Mouse (Mus musculus) embryonic facial prominence, embryonic 14.5 days (tissue): ENCODE results near the gene Tjp3. TPM values are rescaled to one million over a fixed set of nuclear protein-coding genes. Genes with fewer than 3 reads are reported as not detected.

Source experiments
- ATAC-seq: fragments of 200-750 bp; cut with Nextera tagmentation; 2 replicates; pipeline ENCODE4 v1.8.0; 2017; ENCODE audit warnings: low read depth, moderate number of reproducible peaks, moderate TSS enrichment
- DNase-seq: peaks from one replicate; pipeline ENCODE4 v3.0.0-alpha.2; 2015; ENCODE audit warnings: low spot score
- H3K27ac ChIP-seq: fragments of 300-500 bp; sonication (generic); replicated peaks from 2 replicates; pipeline ENCODE4 v1.5.1; 2014; ENCODE audit warnings: low read depth, mild to moderate bottlenecking, low read length, moderate library complexity
- H3K27me3 ChIP-seq: fragments of 300-500 bp; sonication (generic); replicated peaks from 2 replicates; pipeline ENCODE4 v1.6.1; 2014; ENCODE audit warnings: low read length; ENCODE audit not compliant: control insufficient read depth, insufficient read depth
- H3K36me3 ChIP-seq: fragments of 300-500 bp; sonication (generic); 2 replicates; pipeline ENCODE4 v1.6.1; 2014; ENCODE audit warnings: low read length, mixed read lengths; ENCODE audit not compliant: control insufficient read depth, insufficient read depth
- H3K4me1 ChIP-seq: fragments of 300-500 bp; sonication (generic); 2 replicates; pipeline ENCODE4 v1.6.1; 2014; ENCODE audit warnings: antibody characterized with exemption, low read length; ENCODE audit not compliant: control insufficient read depth, insufficient read depth
- H3K4me2 ChIP-seq: fragments of 300-500 bp; sonication (generic); 2 replicates; pipeline ENCODE4 v1.6.1; 2014; ENCODE audit warnings: low read depth, mild to moderate bottlenecking, low read length, moderate library complexity, mixed read lengths
- H3K4me3 ChIP-seq: fragments of 300-500 bp; sonication (generic); 2 replicates; pipeline ENCODE4 v1.5.1; 2014; ENCODE audit warnings: low read depth, mild to moderate bottlenecking, low read length
- H3K9ac ChIP-seq: fragments of 300-500 bp; sonication (generic); 2 replicates; pipeline ENCODE4 v1.6.1; 2014; ENCODE audit warnings: low read depth, mild to moderate bottlenecking, low read length, moderate library complexity, mixed read lengths
- H3K9me3 ChIP-seq: fragments of 300-500 bp; sonication (generic); 2 replicates; pipeline ENCODE4 v1.6.1; 2016; ENCODE audit warnings: low read length; ENCODE audit not compliant: control insufficient read depth
- WGBS: fragments of 180-500 bp; shearing (Covaris S2); extraction: QIAGEN DNeasy Blood & Tissue Kit; methylation state at CpG from one replicate; pipeline ENCODE4 v1.1.7; 2014; 5-methylcytosine and 5-hydroxymethylcytosine counted together
- polyA plus RNA-seq: library from polyadenylated mRNA; unstranded; fragments of >200 nt; fragmentation: Nextera tagmentation; extraction: Ambion mirVana; gene quantifications from 2 replicates; pipeline ENCODE4 v1.2.1, GENCODE M21; 2014

The Tjp3 gene
- polyA plus RNA-seq, 1 experiment from 2014 or later = 9.9 TPM

GRCm38 (mm10) chr10:81298369-81299100 lies 7.2 kb upstream of the Tjp3 start:
- Histone ChIP-seq H3K4me3 (no peak overlapping the region), H3K36me3 (0 out of 2 replicates have a peak, but pooled peaks cover 10% of the 10 kb centered on the region), H3K4me2 (no peak overlapping the region), H3K9me3 (no peaks in the 10 kb centered on the region), H3K4me1 (peaks cover 18% of the 10 kb centered on the region), H3K27me3 (no peaks in the 10 kb centered on the region), H3K27ac (no peak overlapping the region), H3K9ac (no peak overlapping the region)
- ATAC-seq (no peak), DNase-seq (no peak)
- WGBS = 89% methylated on average over 17 of the region's 17 CpGs

GRCm38 (mm10) chr10:81297845-81298244 lies 6.5 kb upstream of the Tjp3 start:
- DNase-seq (no peak), ATAC-seq (no peak)
- Histone ChIP-seq H3K27me3 (no peaks in the 10 kb centered on the region), H3K4me1 (peaks cover 15% of the 10 kb centered on the region), H3K27ac (0 out of 2 replicates have a peak overlapping the region, but pooled peaks have one; percentile 10), H3K4me3 (no peak overlapping the region), H3K9me3 (no peaks in the 10 kb centered on the region), H3K9ac (peak overlapping the region; percentile 30; the same call in 1 of the 2 replicates), H3K36me3 (0 out of 2 replicates have a peak, but pooled peaks cover 10% of the 10 kb centered on the region), H3K4me2 (no peak overlapping the region)
- 51% methylated on average over 10 of the region's 10 CpGs for WGBS

GRCm38 (mm10) chr10:81297246-81297645 lies 5.9 kb upstream of the Tjp3 start:
- Histone ChIP-seq H3K9me3 (no peaks in the 10 kb centered on the region), H3K27ac (no peak overlapping the region), H3K36me3 (0 out of 2 replicates have a peak, but pooled peaks cover 10% of the 10 kb centered on the region), H3K4me1 (peaks cover 12% of the 10 kb centered on the region), H3K4me3 (no peak overlapping the region), H3K27me3 (no peaks in the 10 kb centered on the region), H3K9ac (peak overlapping the region; percentile 30; the same call in 1 of the 2 replicates), H3K4me2 (no peak overlapping the region)
- ATAC-seq (no peak), DNase-seq (no peak)
- 67% methylated on average over 6 of the region's 6 CpGs for WGBS

GRCm38 (mm10) chr10:81295185-81295584 lies 3.8 kb upstream of the Tjp3 start:
- Histone ChIP-seq H3K36me3 (0 out of 2 replicates have a peak, but pooled peaks cover 10% of the 10 kb centered on the region), H3K4me3 (no peak overlapping the region), H3K4me2 (no peak overlapping the region), H3K4me1 (peaks cover 12% of the 10 kb centered on the region), H3K27me3 (peaks cover 16% of the 10 kb centered on the region), H3K27ac (no peak overlapping the region), H3K9ac (peak overlapping the region; percentile 87), H3K9me3 (no peaks in the 10 kb centered on the region)
- 90% methylated on average over 5 of the region's 6 CpGs for WGBS
- ATAC-seq (no peak), DNase-seq (no peak)

DNA sequence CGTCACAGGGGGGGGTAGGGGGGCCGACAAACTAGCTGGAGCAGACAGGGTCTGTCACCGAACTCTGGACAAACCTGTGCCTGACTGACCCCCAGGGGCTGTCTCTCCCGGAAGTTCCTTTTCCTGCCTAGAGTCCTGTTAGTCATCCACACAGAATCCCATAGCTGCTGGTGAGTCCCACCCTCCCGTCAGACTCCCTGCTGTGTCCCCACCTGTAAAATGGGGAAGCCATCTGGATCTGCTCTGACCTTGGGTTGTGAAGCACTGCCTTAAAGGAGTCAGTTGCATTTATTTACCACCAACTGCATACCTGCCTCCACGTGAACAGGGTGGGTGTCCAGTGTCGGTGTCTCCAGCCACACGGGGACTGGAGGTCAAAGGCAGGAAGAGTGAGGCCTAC lies 3.1 kb upstream of the Tjp3 start:
- 41% methylated on average over 8 of the region's 8 CpGs for WGBS
- H3K36me3 ChIP-seq = 0 out of 2 replicates have a peak, but pooled peaks cover 10% of the 10 kb centered on the region
- peak overlapping the region; percentile 99 for H3K4me2 ChIP-seq
- no peaks in the 10 kb centered on the region for H3K9me3 ChIP-seq
- no peak overlapping the region for H3K27ac ChIP-seq
- ATAC-seq = no peak
- H3K4me1 ChIP-seq = peaks cover 12% of the 10 kb centered on the region
- peak overlapping the region; percentile 78 for H3K4me3 ChIP-seq
- peak overlapping the region; percentile 87 for H3K9ac ChIP-seq
- H3K27me3 ChIP-seq = peaks cover 24% of the 10 kb centered on the region
- no peak for DNase-seq

- peaks cover 24% of the 10 kb centered on the region for H3K27me3 ChIP-seq
- H3K9me3 ChIP-seq = no peaks in the 10 kb centered on the region
- H3K36me3 ChIP-seq = 0 out of 2 replicates have a peak, but pooled peaks cover 10% of the 10 kb centered on the region
- DNase-seq (no peak), ATAC-seq (peak; percentile 6; the same call in 1 of the 2 replicates)
- peak overlapping the region; percentile 87 for H3K9ac ChIP-seq
- WGBS = 3% methylated on average over 19 of the region's 25 CpGs
- H3K4me3 ChIP-seq = peak overlapping the region; percentile 78
- peak overlapping the region; percentile 81; the same call in 1 of the 2 replicates for H3K27ac ChIP-seq
- H3K4me1 ChIP-seq = peaks cover 12% of the 10 kb centered on the region
- peak overlapping the region; percentile 99 for H3K4me2 ChIP-seq
Measured at GRCm38 (mm10) chr10:81293334-81294030, 2.1 kb upstream of the Tjp3 start.

DNA sequence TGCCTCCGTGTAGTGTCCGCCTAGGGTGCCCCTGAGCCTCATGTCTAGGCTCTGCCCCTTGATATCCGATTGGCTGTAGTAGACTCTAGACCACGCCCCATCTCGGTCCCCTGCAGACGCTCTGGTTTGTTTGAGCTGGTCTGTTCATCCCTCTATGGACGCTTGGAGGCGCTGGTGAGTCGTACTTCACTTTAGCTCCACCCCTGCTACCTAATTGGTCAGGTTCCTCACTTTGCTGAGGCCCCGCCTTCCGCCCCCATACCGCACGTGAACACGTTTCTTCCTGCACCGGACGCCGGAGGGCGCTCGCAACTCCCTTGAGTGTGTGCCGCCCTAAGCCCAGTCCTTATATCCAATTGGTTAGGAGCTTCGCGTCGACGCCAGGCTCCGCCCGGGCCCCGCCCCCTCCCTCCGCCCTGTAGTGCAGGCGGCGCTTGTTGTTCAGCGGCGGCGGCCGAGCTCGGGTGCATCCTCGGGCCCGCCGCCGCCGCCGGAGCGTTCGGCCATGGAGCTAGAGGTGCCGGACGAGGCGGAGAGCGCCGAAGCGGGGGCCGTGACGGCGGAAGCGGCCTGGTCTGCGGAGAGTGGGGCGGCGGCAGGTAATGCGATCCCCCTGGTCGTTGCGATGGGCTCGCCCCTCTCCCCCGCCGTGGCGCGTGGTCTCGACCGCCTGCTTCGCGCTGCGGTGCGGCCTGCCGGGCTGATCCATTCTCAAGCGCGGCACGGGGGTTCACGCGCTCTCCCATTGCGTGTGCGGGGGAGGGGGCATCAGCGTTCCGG lies 1.4 kb upstream of the Tjp3 start, which contains the start of gene Pip5k1c:
Gene Pip5k1c, plus strand, starts transcription at position 410 of the 780 bp plus-strand sequence.
- ATAC-seq = peak; percentile 96
- Histone ChIP-seq H3K27ac (peak within 1 kb of the TSS; percentile 81), H3K9me3 (no peaks in the 10 kb centered on the region), H3K9ac (peak within 1 kb of the TSS; percentile 87), H3K36me3 (0 out of 2 replicates have a peak, but pooled peaks cover 10% of the 10 kb centered on the region), H3K4me2 (peak within 1 kb of the TSS; percentile 99), H3K27me3 (peaks cover 24% of the 10 kb centered on the region), H3K4me3 (peak within 1 kb of the TSS; percentile 78), H3K4me1 (peaks cover 12% of the 10 kb centered on the region)
- peak; percentile 99 for DNase-seq
- WGBS = 0% methylated on average over 41 of the region's 80 CpGs
